Mouse (Mus musculus): ENCODE measurements around the gene Brsk2. TPM values are rescaled to one million over a fixed set of nuclear protein-coding genes. Genes with fewer than 3 reads are reported as not detected.

Gene Brsk2
- polyA plus RNA-seq, 1 experiment: 1.8 TPM

GRCm38 (mm10) chr7:142034198-142034597 is 84.6 kb downstream of the Brsk2 start:
- Histone ChIP-seq H3K27ac (replicated peaks; ENCODE audit: low read depth, low read length) (peak overlapping the region; percentile 87), H3K4me1 (ENCODE audit: control insufficient read depth, insufficient read depth, insufficient read length, low read length) (peaks cover 30% of the 10 kb centered on the region), H3K4me3 (ENCODE audit: insufficient read depth, low read depth, low read length) (no peak overlapping the region)

DNA sequence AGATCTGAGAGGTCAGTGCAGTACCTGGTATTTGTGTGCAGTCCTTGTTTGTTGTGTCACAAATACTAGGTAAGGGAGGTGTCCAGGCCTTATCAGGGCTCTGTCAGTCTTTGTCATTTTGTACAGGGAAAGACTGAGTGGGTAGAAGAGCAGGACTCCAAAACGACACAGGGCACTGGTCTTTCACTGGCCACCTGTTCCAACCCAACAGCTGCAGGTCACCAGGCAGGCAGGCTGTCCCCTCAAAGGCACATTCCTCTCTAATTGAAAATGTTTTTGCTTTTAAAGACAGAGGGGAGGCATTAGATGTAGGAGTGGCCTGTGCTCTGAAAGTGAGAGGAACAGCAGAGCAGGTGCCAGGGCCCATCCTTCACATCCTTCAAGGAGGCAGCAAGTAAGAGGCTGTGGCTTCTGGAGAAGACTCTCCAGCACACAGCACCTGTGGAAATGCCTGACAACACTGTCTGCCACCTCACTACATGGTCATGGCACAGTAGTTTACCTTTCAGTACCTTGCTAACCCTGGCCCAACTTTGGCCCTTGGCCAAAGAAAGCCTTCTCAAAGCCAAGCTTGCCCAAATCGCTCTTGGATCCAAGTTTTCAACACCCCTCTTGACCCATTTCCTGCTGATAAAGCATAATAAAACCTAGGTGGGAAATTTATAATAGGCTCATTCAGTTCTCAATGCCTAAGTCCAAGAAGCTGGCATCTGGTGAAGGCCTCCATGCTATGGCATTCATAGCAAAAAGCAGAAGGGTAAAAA is 85.7 kb downstream of the Brsk2 start:
- H3K27ac ChIP-seq (replicated peaks; ENCODE audit: low read depth, low read length): peak overlapping the region; percentile 78
- peaks cover 39% of the 10 kb centered on the region for H3K4me1 ChIP-seq (ENCODE audit: control insufficient read depth, insufficient read depth, insufficient read length, low read length)
- H3K4me3 ChIP-seq (ENCODE audit: insufficient read depth, low read depth, low read length): no peak overlapping the region

GRCm38 (mm10) chr7:142037553-142038170 is 88.1 kb downstream of the Brsk2 start:
- peaks cover 46% of the 10 kb centered on the region for H3K4me1 ChIP-seq (ENCODE audit: control insufficient read depth, insufficient read depth, insufficient read length, low read length)
- 0 out of 2 replicates have a peak overlapping the region, but pooled peaks have one; percentile 7 for H3K27ac ChIP-seq (replicated peaks; ENCODE audit: low read depth, low read length)
- H3K4me3 ChIP-seq (ENCODE audit: insufficient read depth, low read depth, low read length): no peak overlapping the region

DNA sequence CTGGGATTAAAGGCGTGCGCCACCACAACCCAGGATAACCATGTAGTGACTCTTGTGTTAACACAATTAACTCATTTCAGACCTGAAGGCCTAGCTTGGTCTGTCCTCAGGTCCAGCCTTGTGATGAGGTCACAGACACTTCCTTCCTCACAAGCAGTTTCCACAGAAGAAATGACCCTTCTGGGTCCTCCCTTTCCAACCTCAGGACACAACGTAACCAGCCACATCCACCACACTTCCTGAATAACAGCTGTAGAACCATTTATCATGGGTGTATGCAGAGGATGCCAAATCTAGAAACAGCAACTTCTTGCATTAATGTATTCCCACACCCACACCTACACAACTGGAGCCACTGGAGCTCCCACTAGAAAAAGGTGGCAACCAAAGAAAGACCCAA is 91.2 kb downstream of the Brsk2 start:
- Histone ChIP-seq H3K27ac (replicated peaks; ENCODE audit: low read depth, low read length) (peak overlapping the region; percentile 92), H3K4me1 (ENCODE audit: control insufficient read depth, insufficient read depth, insufficient read length, low read length) (peaks cover 29% of the 10 kb centered on the region), H3K4me3 (ENCODE audit: insufficient read depth, low read depth, low read length) (no peak overlapping the region)

- Histone ChIP-seq H3K4me3 (ENCODE audit: insufficient read depth, low read depth, low read length) (no peak overlapping the region), H3K27ac (replicated peaks; ENCODE audit: low read depth, low read length) (no peak overlapping the region), H3K4me1 (ENCODE audit: control insufficient read depth, insufficient read depth, insufficient read length, low read length) (peaks cover 13% of the 10 kb centered on the region)
Observed at GRCm38 (mm10) chr7:142045344-142045743, 95.8 kb downstream of the Brsk2 start.

GRCm38 (mm10) chr7:142045932-142046331 is 96.4 kb downstream of the Brsk2 start:
- no peak overlapping the region for H3K27ac ChIP-seq (replicated peaks; ENCODE audit: low read depth, low read length)
- no peak overlapping the region for H3K4me3 ChIP-seq (ENCODE audit: insufficient read depth, low read depth, low read length)
- peaks cover 13% of the 10 kb centered on the region for H3K4me1 ChIP-seq (ENCODE audit: control insufficient read depth, insufficient read depth, insufficient read length, low read length)

GRCm38 (mm10) chr7:142050536-142050935 is 101.0 kb downstream of the Brsk2 start:
- no peak overlapping the region for H3K27ac ChIP-seq (replicated peaks; ENCODE audit: low read depth, low read length)

More at GRCm38 (mm10) chr7:142050536-142050935, 101.0 kb downstream of the Brsk2 start:
- Histone ChIP-seq H3K4me1 (ENCODE audit: control insufficient read depth, insufficient read depth, insufficient read length, low read length) (peaks cover 4% of the 10 kb centered on the region), H3K4me3 (ENCODE audit: insufficient read depth, low read depth, low read length) (no peak overlapping the region)

Other genes with a start within 250 kb of the Brsk2 start
- not detected in 2 replicates for gene Muc5ac, start 160.8 kb upstream of the Brsk2 start, polyA plus RNA-seq (2012; ENCODE audit: insufficient read depth, insufficient read length, missing spikeins)
- gene Muc5b, start 110.7 kb upstream of the Brsk2 start, polyA plus RNA-seq (2012; ENCODE audit: insufficient read depth, insufficient read length, missing spikeins): not detected in 2 replicates
- gene Tollip, start 31.2 kb upstream of the Brsk2 start, polyA plus RNA-seq (2012; ENCODE audit: insufficient read depth, insufficient read length, missing spikeins): 23.1 and 27.4 TPM in 2 replicates
- gene Mob2, start 111.3 kb downstream of the Brsk2 start, polyA plus RNA-seq (2012; ENCODE audit: insufficient read depth, insufficient read length, missing spikeins): 29.6 and 34.7 TPM in 2 replicates
- gene Dusp8, start 146.1 kb downstream of the Brsk2 start, polyA plus RNA-seq (2012; ENCODE audit: insufficient read depth, insufficient read length, missing spikeins): 6.7 and 8.2 TPM in 2 replicates
- gene Gm45618, start 171.0 kb downstream of the Brsk2 start, polyA plus RNA-seq (2012; ENCODE audit: insufficient read depth, insufficient read length, missing spikeins): not detected in 2 replicates
- gene Gm39115, start 186.3 kb downstream of the Brsk2 start, polyA plus RNA-seq (2012; ENCODE audit: insufficient read depth, insufficient read length, missing spikeins): not detected in 2 replicates
- gene Gm45337, start 194.9 kb downstream of the Brsk2 start, polyA plus RNA-seq (2012; ENCODE audit: insufficient read depth, insufficient read length, missing spikeins): not detected in 2 replicates
- not detected in 2 replicates for gene Gm29735, start 207.4 kb downstream of the Brsk2 start, polyA plus RNA-seq (2012; ENCODE audit: insufficient read depth, insufficient read length, missing spikeins)
- not detected in 2 replicates for gene Gm4553, start 216.0 kb downstream of the Brsk2 start, polyA plus RNA-seq (2012; ENCODE audit: insufficient read depth, insufficient read length, missing spikeins)
- not detected in 2 replicates for gene Krtap5-2, start 226.3 kb downstream of the Brsk2 start, polyA plus RNA-seq (2012; ENCODE audit: insufficient read depth, insufficient read length, missing spikeins)
- gene Gm10153, start 240.6 kb downstream of the Brsk2 start, polyA plus RNA-seq (2012; ENCODE audit: insufficient read depth, insufficient read length, missing spikeins): not detected in 2 replicates